Mouse (Mus musculus) lung, embryonic 15.5 days (tissue): ENCODE data around the gene Slc24a2. TPM values are rescaled to one million over a fixed set of nuclear protein-coding genes. Genes with fewer than 3 reads are reported as not detected.

Experiments used
- ATAC-seq: fragments of 200-750 bp; cut with Nextera tagmentation; 2 replicates; pipeline ENCODE4 v1.8.0; 2017; ENCODE audit warnings: moderate number of reproducible peaks, borderline replicate concordance; ENCODE audit not compliant: low FRiP score, low TSS enrichment; ENCODE audit errors: extremely low read depth
- H3K27ac ChIP-seq: fragments of 300-500 bp; sonication (generic); 2 replicates; pipeline ENCODE4 v1.5.1; 2015; ENCODE audit warnings: moderate library complexity, mild to moderate bottlenecking, inconsistent platforms
- H3K27me3 ChIP-seq: fragments of 300-500 bp; sonication (generic); 2 replicates; pipeline ENCODE4 v1.6.1; 2015; ENCODE audit warnings: inconsistent platforms
- H3K36me3 ChIP-seq: fragments of 300-500 bp; sonication (generic); 2 replicates; pipeline ENCODE4 v1.6.1; 2015; ENCODE audit warnings: inconsistent platforms
- H3K4me1 ChIP-seq: fragments of 300-500 bp; sonication (generic); 2 replicates; pipeline ENCODE4 v1.6.1; 2015; ENCODE audit warnings: inconsistent platforms
- H3K4me2 ChIP-seq: fragments of 300-500 bp; sonication (generic); 2 replicates; pipeline ENCODE4 v1.6.1; 2015; ENCODE audit warnings: inconsistent platforms, mild to moderate bottlenecking, moderate library complexity
- H3K4me3 ChIP-seq: fragments of 300-500 bp; sonication (generic); 2 replicates; pipeline ENCODE4 v1.5.1; 2015; ENCODE audit warnings: mild to moderate bottlenecking, inconsistent platforms
- H3K9ac ChIP-seq: fragments of 300-500 bp; sonication (generic); 2 replicates; pipeline ENCODE4 v1.6.1; 2015; ENCODE audit warnings: inconsistent platforms
- H3K9me3 ChIP-seq: fragments of 300-500 bp; sonication (generic); 2 replicates; pipeline ENCODE4 v1.6.1; 2016; ENCODE audit warnings: inconsistent platforms
- WGBS: fragments of 180-500 bp; shearing (Covaris S2); methylation state at CpG from one replicate; pipeline ENCODE4 v1.1.7; 2015; 5-methylcytosine and 5-hydroxymethylcytosine counted together
- polyA plus RNA-seq: library from polyadenylated mRNA; unstranded; fragments of >200 nt; fragmentation: Nextera tagmentation; extraction: Ambion mirVana; gene quantifications from 2 replicates; pipeline ENCODE4 v1.2.1, GENCODE M21; 2015

Slc24a2 gene
- polyA plus RNA-seq, 1 experiment from 2014 or later = 0.34 TPM

DNA sequence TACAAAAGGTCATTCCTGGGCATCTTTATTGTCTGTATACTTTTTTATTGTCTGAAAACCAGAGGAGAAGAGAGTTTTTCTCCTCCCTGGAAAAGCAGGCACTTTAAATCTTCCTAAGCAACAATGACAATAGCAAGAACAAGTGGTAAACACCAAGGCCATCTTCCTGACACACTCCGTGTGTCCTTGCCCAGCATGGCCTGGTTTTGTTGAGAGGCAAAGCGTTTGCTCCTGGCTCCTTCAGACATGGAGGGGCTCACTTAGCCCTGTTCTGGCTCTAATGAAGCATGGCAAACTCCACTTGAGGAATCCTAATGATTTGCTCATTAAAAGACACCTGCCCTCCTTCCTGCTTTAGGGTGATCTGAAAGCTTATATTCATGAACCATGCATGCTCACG lies 162.2 kb downstream of the Slc24a2 start:
- WGBS = 67% methylated on average over 3 of the region's 3 CpGs
- Histone ChIP-seq H3K27ac (no peak overlapping the region), H3K4me3 (no peak overlapping the region), H3K4me2 (no peak overlapping the region), H3K4me1 (no peaks in the 10 kb centered on the region), H3K36me3 (no peaks in the 10 kb centered on the region), H3K27me3 (no peaks in the 10 kb centered on the region), H3K9ac (no peak overlapping the region), H3K9me3 (no peaks in the 10 kb centered on the region)
- no peak for ATAC-seq

DNA sequence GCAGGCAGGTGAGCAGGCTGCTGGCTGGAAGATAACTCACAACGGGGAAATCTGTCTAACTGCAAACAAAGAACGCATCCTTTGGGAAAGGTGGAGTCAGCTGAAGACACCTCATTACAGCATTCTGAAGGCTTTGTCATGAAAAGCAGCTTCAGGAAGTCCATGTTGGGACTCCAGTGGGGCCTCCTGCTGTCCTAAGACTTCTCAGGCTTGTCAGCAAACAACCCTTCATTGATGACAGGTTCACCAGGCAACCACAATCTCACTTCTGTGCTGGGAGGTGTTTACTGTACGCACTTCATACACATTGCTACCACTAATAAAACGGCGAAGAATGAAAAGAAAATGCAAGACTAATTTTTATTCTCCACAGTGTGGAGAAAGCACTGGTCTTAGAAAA lies 165.1 kb downstream of the Slc24a2 start:
- H3K36me3 ChIP-seq = no peaks in the 10 kb centered on the region
- H3K9ac ChIP-seq = no peak overlapping the region
- H3K4me2 ChIP-seq = no peak overlapping the region
- H3K27me3 ChIP-seq = no peaks in the 10 kb centered on the region
- no peak overlapping the region for H3K4me3 ChIP-seq
- no peak for ATAC-seq
- no peaks in the 10 kb centered on the region for H3K4me1 ChIP-seq
- no peaks in the 10 kb centered on the region for H3K9me3 ChIP-seq
- no peak overlapping the region for H3K27ac ChIP-seq
- WGBS = 69% methylated on average over 5 of the region's 5 CpGs

DNA sequence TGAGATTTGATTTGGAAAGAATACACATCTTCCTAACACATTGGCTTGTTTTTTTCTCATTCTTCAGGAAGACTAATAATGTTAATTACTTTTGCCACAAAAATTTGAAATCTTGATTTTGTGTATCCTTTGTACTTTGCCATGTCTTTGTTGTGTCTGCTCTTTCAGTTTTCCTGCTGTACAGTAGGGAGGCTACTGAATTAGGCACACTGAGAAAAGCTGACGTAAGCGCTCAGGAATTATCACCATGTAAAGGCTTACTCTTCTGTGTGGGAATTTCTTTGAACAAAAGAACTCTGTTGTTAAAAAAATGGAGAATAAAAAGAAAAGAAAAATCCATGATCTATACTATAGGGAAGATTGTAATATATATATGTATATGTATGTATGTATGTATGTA lies 165.7 kb downstream of the Slc24a2 start:
- no peak overlapping the region for H3K9ac ChIP-seq
- WGBS = 84% methylated on average over 2 of the region's 2 CpGs
- H3K27me3 ChIP-seq = no peaks in the 10 kb centered on the region
- H3K4me3 ChIP-seq = no peak overlapping the region
- no peaks in the 10 kb centered on the region for H3K9me3 ChIP-seq
- H3K4me1 ChIP-seq = no peaks in the 10 kb centered on the region
- H3K4me2 ChIP-seq = no peak overlapping the region
- no peak overlapping the region for H3K27ac ChIP-seq
- ATAC-seq = no peak
- H3K36me3 ChIP-seq = no peaks in the 10 kb centered on the region

DNA sequence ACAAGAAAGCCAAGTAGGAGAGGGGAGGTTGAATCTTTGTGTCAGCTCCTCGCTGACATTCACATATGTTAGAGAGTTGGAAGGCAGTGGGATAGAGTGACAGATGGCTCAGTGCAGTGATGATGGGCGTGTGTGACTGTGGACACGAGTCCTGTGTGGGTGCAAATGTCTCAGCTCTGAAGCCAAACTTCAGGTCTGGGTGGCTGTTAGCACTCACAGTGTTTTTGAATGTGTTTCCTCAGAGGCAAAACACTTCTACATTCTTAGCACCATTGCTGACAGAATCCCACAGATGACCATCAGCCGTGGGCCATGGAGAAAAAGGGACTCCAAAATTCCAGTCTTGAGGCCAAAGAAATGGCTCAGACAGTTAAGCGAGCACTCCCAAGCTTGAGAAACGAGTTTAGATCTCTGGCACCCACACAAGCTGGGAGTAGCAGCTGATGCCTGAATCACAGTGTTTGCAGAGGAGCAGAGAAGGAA lies 167.5 kb downstream of the Slc24a2 start:
- 61% methylated on average over 6 of the region's 6 CpGs for WGBS
- H3K36me3 ChIP-seq = no peaks in the 10 kb centered on the region

DNA sequence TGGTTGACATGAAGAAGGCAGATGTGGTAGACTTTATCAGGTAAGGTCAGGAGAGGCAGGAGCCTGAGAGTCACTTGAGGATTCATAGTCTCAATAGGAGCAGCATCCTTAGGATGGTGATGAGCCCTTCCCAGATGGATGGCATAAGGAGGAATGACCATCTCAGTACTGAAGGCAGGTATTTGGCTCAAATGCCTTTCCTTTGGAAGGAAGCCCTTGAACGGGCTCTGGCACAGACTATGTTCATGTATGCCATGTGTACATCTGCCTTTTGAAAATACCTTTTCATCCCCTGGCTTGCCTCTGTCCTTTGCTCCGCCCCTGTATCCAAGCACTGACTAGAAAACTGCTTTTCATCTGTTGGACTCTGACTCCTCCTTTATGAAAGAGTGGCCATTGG lies 168.6 kb downstream of the Slc24a2 start:
- H3K9me3 ChIP-seq = no peaks in the 10 kb centered on the region
- no peak overlapping the region for H3K27ac ChIP-seq
- H3K4me1 ChIP-seq = no peaks in the 10 kb centered on the region
- no peak for ATAC-seq
- H3K9ac ChIP-seq = no peak overlapping the region
- no peaks in the 10 kb centered on the region for H3K27me3 ChIP-seq
- no peak overlapping the region for H3K4me2 ChIP-seq
- WGBS = 77% methylated on average over 2 of the region's 2 CpGs
- no peaks in the 10 kb centered on the region for H3K36me3 ChIP-seq
- no peak overlapping the region for H3K4me3 ChIP-seq

More for the DNA sequence above, 167.5 kb downstream of the Slc24a2 start:
- H3K9me3 ChIP-seq = no peaks in the 10 kb centered on the region
- H3K27ac ChIP-seq = no peak overlapping the region
- H3K4me1 ChIP-seq = no peaks in the 10 kb centered on the region
- H3K27me3 ChIP-seq = no peaks in the 10 kb centered on the region
- H3K9ac ChIP-seq = no peak overlapping the region
- no peak overlapping the region for H3K4me3 ChIP-seq
- H3K4me2 ChIP-seq = no peak overlapping the region
- ATAC-seq = no peak

DNA sequence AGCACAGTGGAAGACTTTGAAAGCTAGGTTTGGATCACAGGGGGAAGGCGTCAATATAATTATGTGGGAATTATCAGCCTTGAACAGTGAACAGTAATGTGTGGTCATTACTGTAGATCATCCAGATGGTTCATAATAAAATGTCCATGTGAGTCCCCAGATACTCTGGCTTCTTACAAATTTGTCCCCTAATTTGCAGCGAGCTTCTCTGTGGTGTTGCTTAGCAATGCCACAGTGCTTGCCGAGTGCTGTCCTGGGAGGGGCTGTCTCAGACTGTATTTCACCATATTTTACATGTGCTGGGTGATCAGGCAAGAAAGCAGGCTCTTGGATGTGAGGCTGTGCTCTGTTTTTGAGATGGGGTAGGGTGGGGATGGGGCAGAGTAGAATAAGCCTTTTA lies 172.7 kb downstream of the Slc24a2 start:
- Histone ChIP-seq H3K9me3 (no peaks in the 10 kb centered on the region), H3K4me2 (no peak overlapping the region), H3K27ac (no peak overlapping the region), H3K9ac (no peak overlapping the region), H3K4me1 (no peaks in the 10 kb centered on the region), H3K27me3 (no peaks in the 10 kb centered on the region), H3K36me3 (no peaks in the 10 kb centered on the region), H3K4me3 (no peak overlapping the region)
- ATAC-seq = no peak
- WGBS = 72% methylated on average over 3 of the region's 3 CpGs

DNA sequence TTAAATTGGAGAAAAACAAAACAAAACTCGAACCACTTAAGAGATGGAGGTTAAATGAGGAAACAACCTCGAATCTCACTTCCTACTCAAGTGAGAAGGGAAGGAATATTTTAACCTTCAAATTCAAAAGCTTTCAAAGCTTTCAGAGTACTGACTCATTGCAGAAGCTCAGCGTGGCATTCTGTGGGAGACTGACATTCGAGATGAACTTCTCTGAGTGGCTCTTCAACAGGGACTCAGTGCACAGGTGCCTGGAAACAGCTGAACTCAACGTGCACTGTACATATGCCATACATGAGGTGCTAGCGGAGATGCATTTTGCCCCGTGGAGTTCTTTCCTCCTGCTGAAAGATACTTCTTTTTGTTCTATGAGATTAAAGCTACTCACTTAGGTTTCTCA lies 174.5 kb downstream of the Slc24a2 start:
- H3K4me3 ChIP-seq = no peak overlapping the region
- no peaks in the 10 kb centered on the region for H3K9me3 ChIP-seq
- no peak for ATAC-seq
- no peak overlapping the region for H3K4me2 ChIP-seq
- 56% methylated on average over 7 of the region's 7 CpGs for WGBS
- H3K27ac ChIP-seq = no peak overlapping the region
- H3K9ac ChIP-seq = no peak overlapping the region
- H3K27me3 ChIP-seq = no peaks in the 10 kb centered on the region
- no peaks in the 10 kb centered on the region for H3K4me1 ChIP-seq
- H3K36me3 ChIP-seq = no peaks in the 10 kb centered on the region

DNA sequence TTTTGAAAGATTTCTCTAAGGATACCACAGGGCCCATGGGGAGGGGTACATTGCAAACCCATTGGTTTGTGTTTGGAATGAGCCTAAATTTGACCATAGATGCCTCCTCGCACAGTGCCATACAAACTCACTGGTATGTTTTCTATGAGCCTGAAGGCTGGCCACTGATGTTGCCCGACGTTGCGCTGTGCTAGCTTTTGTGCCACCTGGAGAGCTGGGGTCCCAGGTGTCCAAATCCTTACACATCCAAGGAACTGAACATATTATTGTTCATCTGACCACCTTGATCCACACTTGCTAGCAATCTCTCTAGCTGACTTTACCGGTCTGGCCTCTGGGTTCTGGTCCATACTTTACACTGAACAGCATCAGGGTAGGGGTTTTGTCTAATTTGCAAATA lies 177.4 kb downstream of the Slc24a2 start:
- Histone ChIP-seq H3K36me3 (no peaks in the 10 kb centered on the region), H3K4me3 (no peak overlapping the region), H3K9ac (no peak overlapping the region), H3K4me2 (no peak overlapping the region), H3K27ac (no peak overlapping the region), H3K27me3 (no peaks in the 10 kb centered on the region), H3K9me3 (no peaks in the 10 kb centered on the region), H3K4me1 (no peaks in the 10 kb centered on the region)
- no peak for ATAC-seq
- WGBS = 92% methylated on average over 5 of the region's 5 CpGs

DNA sequence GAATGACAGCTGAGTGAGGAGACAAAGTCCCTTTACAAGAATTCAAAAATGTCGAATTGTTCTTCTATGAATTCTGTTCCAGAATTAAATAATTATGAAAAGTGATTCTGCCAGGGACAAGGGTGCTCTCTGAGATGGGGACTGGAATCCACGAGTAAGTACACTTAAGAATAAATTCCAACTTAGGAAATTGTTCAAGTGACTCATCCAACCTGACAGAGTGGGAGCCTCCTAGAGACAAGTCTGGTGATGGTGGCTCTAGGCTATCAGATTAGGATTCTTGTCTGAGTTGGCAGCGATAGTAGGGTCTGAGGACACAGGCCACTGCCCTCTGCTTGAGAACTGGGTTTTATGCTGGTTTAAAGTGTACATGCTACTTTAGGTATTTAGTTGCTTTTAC lies 181.2 kb downstream of the Slc24a2 start:
- Histone ChIP-seq H3K9me3 (no peaks in the 10 kb centered on the region), H3K27ac (no peak overlapping the region), H3K9ac (no peak overlapping the region), H3K4me2 (no peak overlapping the region), H3K4me1 (no peaks in the 10 kb centered on the region), H3K27me3 (no peaks in the 10 kb centered on the region), H3K4me3 (no peak overlapping the region), H3K36me3 (no peaks in the 10 kb centered on the region)
- no peak for ATAC-seq
- WGBS = 64% methylated on average over 3 of the region's 3 CpGs

DNA sequence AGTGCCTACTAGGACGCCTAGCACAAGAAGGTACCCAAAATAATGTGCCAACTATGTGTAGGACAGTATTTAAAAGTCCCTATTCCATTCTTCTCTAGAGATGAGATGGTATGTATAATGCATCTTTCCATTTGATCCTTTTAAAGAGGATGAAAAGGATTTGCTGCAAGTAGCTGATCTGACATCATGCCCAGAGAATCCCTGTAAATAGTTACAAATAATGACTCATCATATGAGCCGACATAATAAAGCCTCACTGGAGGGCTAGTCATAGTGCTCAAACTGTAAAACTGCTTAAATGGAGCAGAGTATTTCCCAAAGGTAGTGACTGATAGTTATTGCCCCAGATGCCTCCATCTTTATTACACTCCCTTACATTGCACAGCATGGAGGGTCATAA lies 183.1 kb downstream of the Slc24a2 start:
- Histone ChIP-seq H3K36me3 (no peaks in the 10 kb centered on the region), H3K4me2 (no peak overlapping the region), H3K27ac (no peak overlapping the region), H3K4me3 (no peak overlapping the region), H3K9me3 (no peaks in the 10 kb centered on the region), H3K4me1 (no peaks in the 10 kb centered on the region), H3K9ac (no peak overlapping the region), H3K27me3 (no peaks in the 10 kb centered on the region)
- ATAC-seq = no peak
- WGBS = 72% methylated on average over 2 of the region's 2 CpGs

DNA sequence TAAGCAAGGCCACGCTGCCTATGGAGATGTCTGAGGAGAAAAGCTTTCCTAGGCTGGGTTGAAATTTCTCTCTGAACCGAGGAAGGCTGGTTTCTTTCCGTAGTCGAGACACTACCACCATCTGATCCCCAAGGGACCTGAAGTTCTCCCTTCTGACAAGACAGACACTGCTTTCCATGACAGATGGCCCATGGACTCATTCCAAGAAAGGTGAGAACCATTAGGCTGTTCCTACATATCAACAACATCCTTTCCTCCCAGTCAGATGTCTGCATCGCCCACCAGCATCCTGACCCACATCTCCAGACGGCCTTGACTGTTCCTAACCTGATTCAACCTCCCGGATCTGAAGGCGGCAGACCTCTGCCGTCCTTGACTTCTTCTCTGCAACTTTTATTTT lies 187.0 kb downstream of the Slc24a2 start:
- Histone ChIP-seq H3K36me3 (no peaks in the 10 kb centered on the region), H3K27ac (no peak overlapping the region), H3K4me2 (no peak overlapping the region), H3K4me3 (no peak overlapping the region), H3K9ac (no peak overlapping the region), H3K4me1 (no peaks in the 10 kb centered on the region), H3K9me3 (no peaks in the 10 kb centered on the region), H3K27me3 (no peaks in the 10 kb centered on the region)
- 81% methylated on average over 9 of the region's 9 CpGs for WGBS
- no peak for ATAC-seq

DNA sequence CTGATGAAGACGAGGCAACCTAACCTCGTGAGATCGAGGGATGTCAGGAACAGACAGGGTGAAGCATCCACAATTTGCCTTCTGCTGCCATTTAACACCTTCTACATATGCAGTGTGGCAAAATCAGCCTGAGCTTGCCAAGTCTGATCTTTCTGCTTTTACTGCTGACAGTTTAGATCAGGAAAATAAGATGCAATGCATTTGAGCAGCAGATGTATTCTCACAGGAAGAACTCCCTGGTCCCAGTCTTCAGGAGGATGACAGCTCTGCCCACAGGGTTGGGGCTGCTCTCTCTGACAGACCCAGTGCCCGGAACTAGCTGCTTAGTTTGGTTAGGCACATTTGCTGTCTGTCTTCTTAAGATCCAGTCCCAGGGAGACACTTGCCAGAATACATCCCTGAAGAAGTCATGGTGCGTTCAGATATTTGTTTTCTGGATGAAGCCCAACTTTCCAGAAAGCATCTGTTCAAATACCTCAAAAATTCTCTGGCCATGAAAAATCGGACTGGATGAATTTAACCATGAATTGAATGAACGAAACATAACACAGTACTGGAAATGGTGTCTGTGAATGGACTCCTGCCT lies 188.8 kb downstream of the Slc24a2 start:
- Histone ChIP-seq H3K27ac (no peak overlapping the region), H3K4me2 (no peak overlapping the region), H3K27me3 (no peaks in the 10 kb centered on the region), H3K36me3 (no peaks in the 10 kb centered on the region), H3K9me3 (no peaks in the 10 kb centered on the region), H3K4me3 (no peak overlapping the region), H3K4me1 (no peaks in the 10 kb centered on the region), H3K9ac (no peak overlapping the region)
- ATAC-seq = no peak
- 59% methylated on average over 7 of the region's 7 CpGs for WGBS

DNA sequence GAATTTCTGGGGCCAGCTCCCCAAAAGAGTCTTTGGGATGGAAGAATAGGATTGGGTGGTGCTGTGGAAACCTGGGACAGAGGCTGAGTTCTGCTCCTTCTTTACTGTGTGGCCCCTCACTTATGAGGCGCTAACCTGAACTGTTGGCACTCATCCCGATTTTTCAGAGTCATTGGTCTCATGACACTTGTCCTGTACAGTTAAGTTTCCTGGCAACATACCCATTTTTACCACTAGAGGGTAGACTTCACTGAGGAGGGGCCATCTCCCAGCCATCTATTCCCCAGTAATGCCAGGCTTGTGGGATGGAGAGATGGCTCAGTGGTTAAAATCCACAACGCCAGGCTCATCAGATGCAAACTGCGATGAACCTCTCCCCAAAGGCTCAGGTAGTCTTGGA lies 192.7 kb downstream of the Slc24a2 start:
- H3K4me3 ChIP-seq = no peak overlapping the region
- H3K27ac ChIP-seq = no peak overlapping the region
- no peaks in the 10 kb centered on the region for H3K4me1 ChIP-seq
- no peak overlapping the region for H3K9ac ChIP-seq
- ATAC-seq = no peak
- H3K36me3 ChIP-seq = no peaks in the 10 kb centered on the region
- no peak overlapping the region for H3K4me2 ChIP-seq
- H3K9me3 ChIP-seq = no peaks in the 10 kb centered on the region
- 55% methylated on average over 4 of the region's 4 CpGs for WGBS
- H3K27me3 ChIP-seq = no peaks in the 10 kb centered on the region
